Mouse (Mus musculus): ENCODE data around the gene Epb41.
A peak's percentile ranks its signal among the peaks of the same experiment; 100 is the strongest.

The Epb41 gene

GRCm38 (mm10) chr4:132074077-132074932 is 816 bp downstream of the Epb41 start, which contains the start of gene Gm10300:
Gene Gm10300 (plus strand): TSS chr4:132074697.
- peak; percentile 17 for DNase-seq

- no peak for DNase-seq
Measured at GRCm38 (mm10) chr4:132072946-132073345, 2.2 kb downstream of the Epb41 start.

GRCm38 (mm10) chr4:132072156-132072555 is 3.0 kb downstream of the Epb41 start:
- DNase-seq = no peak

GRCm38 (mm10) chr4:132071674-132072073 is 3.4 kb downstream of the Epb41 start:
- DNase-seq = no peak

- DNase-seq = no peak
Measured at GRCm38 (mm10) chr4:132067938-132068235, 7.2 kb downstream of the Epb41 start.

- no peak for DNase-seq
Measured at GRCm38 (mm10) chr4:132067112-132067937, 7.8 kb downstream of the Epb41 start.

GRCm38 (mm10) chr4:132066101-132066773 is 8.9 kb downstream of the Epb41 start:
- DNase-seq = no peak

GRCm38 (mm10) chr4:132065578-132065977 is 9.5 kb downstream of the Epb41 start:
- DNase-seq = no peak

GRCm38 (mm10) chr4:132064550-132064949 is 10.6 kb downstream of the Epb41 start:
- DNase-seq = no peak

GRCm38 (mm10) chr4:132062934-132063884 is 11.9 kb downstream of the Epb41 start:
- no peak for DNase-seq

GRCm38 (mm10) chr4:132062289-132062688 is 12.8 kb downstream of the Epb41 start:
- no peak for DNase-seq

- DNase-seq = no peak
Measured at GRCm38 (mm10) chr4:132060040-132060832, 14.9 kb downstream of the Epb41 start.

- no peak for DNase-seq
Measured at GRCm38 (mm10) chr4:132059541-132059940, 15.6 kb downstream of the Epb41 start.

- no peak for DNase-seq
Measured at GRCm38 (mm10) chr4:132057311-132057710, 17.8 kb downstream of the Epb41 start.

- no peak for DNase-seq
Measured at GRCm38 (mm10) chr4:132051321-132052275, 23.5 kb downstream of the Epb41 start.

GRCm38 (mm10) chr4:132049549-132050200 is 25.4 kb downstream of the Epb41 start:
- DNase-seq = peak; percentile 11

- DNase-seq = peak; percentile 84
Measured at GRCm38 (mm10) chr4:132048995-132049404, 26.1 kb downstream of the Epb41 start.

GRCm38 (mm10) chr4:132048011-132048991 is 26.8 kb downstream of the Epb41 start:
- peak; percentile 35 for DNase-seq

All from right cerebral cortex, adult 18-20 months (tissue).